Mouse (Mus musculus) forebrain, embryonic 13.5 days (tissue): ENCODE measurements around the gene Tor3a. TPM values are rescaled to one million over a fixed set of nuclear protein-coding genes. Genes with fewer than 3 reads are reported as not detected.

Experiments
- polyA plus RNA-seq: library from polyadenylated mRNA; unstranded; fragments of >200 nt; fragmentation: Nextera tagmentation; extraction: Ambion mirVana; gene quantifications from 2 replicates; pipeline ENCODE4 v1.2.1, GENCODE M21; 2015

The Tor3a gene
- polyA plus RNA-seq, 1 experiment from 2014 or later: 3.7 TPM

Other genes starting within 250 kb of the Tor3a start
- gene Soat1, start 200.0 kb downstream of the Tor3a start, polyA plus RNA-seq: 16.0 and 18.1 TPM in 2 replicates
- 0.71 and 0.75 TPM in 2 replicates for gene Gm10031, start 150.3 kb downstream of the Tor3a start, polyA plus RNA-seq
- 5.8 and 6.5 TPM in 2 replicates for gene Abl2, start 115.6 kb downstream of the Tor3a start, polyA plus RNA-seq
- gene Fam20b, start 44.7 kb upstream of the Tor3a start, polyA plus RNA-seq: 18.0 and 18.2 TPM in 2 replicates
- 1.2 and 1.3 TPM in 2 replicates for gene Angptl1, start 164.2 kb upstream of the Tor3a start, polyA plus RNA-seq